Mouse (Mus musculus): ENCODE measurements around the gene Ppp3ca.

DNA sequence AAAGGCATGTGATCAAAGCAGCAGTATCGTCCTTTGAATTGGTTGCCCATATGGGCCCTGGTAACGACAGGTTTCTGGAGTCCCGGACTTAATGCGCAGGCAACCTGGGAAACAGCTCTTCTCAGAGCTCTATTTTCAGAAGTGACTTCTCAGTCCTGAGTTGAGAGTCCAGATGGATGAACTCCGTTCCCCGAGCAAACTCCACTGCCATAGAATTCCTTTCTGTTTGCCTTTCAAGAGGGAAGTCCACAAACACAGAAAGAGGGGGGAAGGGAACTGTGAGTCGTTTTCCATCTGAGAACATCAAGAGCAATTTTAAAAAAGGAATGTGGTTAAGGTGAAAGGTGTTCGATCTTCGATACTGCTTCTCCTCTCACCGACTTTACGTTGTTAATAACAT lies 312.1 kb downstream of the Ppp3ca start:
- TF ChIP-seq CTCF (IDR thresholded peaks at IDR 0.05; ENCODE audit: control insufficient read depth, insufficient read depth, insufficient replicate concordance, low read depth, low read length) (no peak), POLR2A (IDR thresholded peaks at IDR 0.05; ENCODE audit: control insufficient read depth, low read depth, low read length) (no peak)
